Mouse (Mus musculus) testis, adult 10 weeks (tissue): ENCODE results near the gene Oas1e. TPM values are rescaled to one million over a fixed set of nuclear protein-coding genes. Genes with fewer than 3 reads are reported as not detected.

Source experiments
- polyA plus RNA-seq: library from polyadenylated mRNA; stranded (reverse); fragments of 350-450 nt; fragmentation: Illumina TruSeq; extraction: RNeasy Lipid Tissue Mini Kit (QIAGEN cat#74804); gene quantifications from one replicate; pipeline ENCODE4 v1.2.3, GENCODE M21; 2014; ENCODE audit warnings: low read depth, low replicate concordance

Oas1e gene
- not detected for polyA plus RNA-seq

GRCm38 (mm10) chr5:120795480-120796034, at the start of gene Oas1e:
Gene Oas1e, minus strand, starts transcription at chr5:120795530.

GRCm38 (mm10) chr5:120811951-120812819, 16.9 kb upstream of the Oas1e start, which contains the start of gene Oas1c:
Gene Oas1c, minus strand, starts transcription at chr5:120812514.

GRCm38 (mm10) chr5:120777478-120777877, 17.9 kb downstream of the Oas1e start, which contains the start of gene Oas3:
Gene Oas3, minus strand, starts transcription at chr5:120777661.

GRCm38 (mm10) chr5:120749688-120750087, 45.6 kb downstream of the Oas1e start, which contains the start of gene Oas2:
Gene Oas2, minus strand, starts transcription at chr5:120749853.

Other genes starting within 250 kb of the Oas1e start
- 1.5 TPM for gene Tpcn1, start 206.9 kb downstream of the Oas1e start, polyA plus RNA-seq
- 6.5 TPM for gene Iqcd, start 206.5 kb downstream of the Oas1e start, polyA plus RNA-seq
- gene Rita1, start 182.9 kb downstream of the Oas1e start, polyA plus RNA-seq = not detected
- gene Ddx54, start 182.8 kb downstream of the Oas1e start, polyA plus RNA-seq = 0.50 TPM
- gene Cfap73, start 161.3 kb downstream of the Oas1e start, polyA plus RNA-seq = not detected
- 0.20 TPM for gene Rasal1, start 146.7 kb downstream of the Oas1e start, polyA plus RNA-seq
- 1.8 TPM for gene Dtx1, start 83.6 kb downstream of the Oas1e start, polyA plus RNA-seq
- gene Oas2, start 45.7 kb downstream of the Oas1e start, polyA plus RNA-seq = 0.43 TPM
- gene Oas3, start 17.9 kb downstream of the Oas1e start, polyA plus RNA-seq = not detected
- 0.08 TPM for gene Oas1c, start 17.0 kb upstream of the Oas1e start, polyA plus RNA-seq
- gene Oas1f, start 51.8 kb upstream of the Oas1e start, polyA plus RNA-seq = not detected
- not detected for gene Oas1h, start 65.9 kb upstream of the Oas1e start, polyA plus RNA-seq
- not detected for gene Oas1g, start 92.1 kb upstream of the Oas1e start, polyA plus RNA-seq
- gene Oas1a, start 112.0 kb upstream of the Oas1e start, polyA plus RNA-seq = 0.11 TPM
- not detected for gene Oas1d, start 119.0 kb upstream of the Oas1e start, polyA plus RNA-seq
- 0.42 TPM for gene Rph3a, start 214.6 kb upstream of the Oas1e start, polyA plus RNA-seq